Mouse (Mus musculus) cerebral cortex, adult 2 months (tissue): ENCODE results near the gene Cspg4.

Experiments used
- WGBS: fragments of 180-500 bp; shearing (Covaris S2); methylation state at CpG from one replicate; pipeline ENCODE4 v1.1.7; 2018; 5-methylcytosine and 5-hydroxymethylcytosine counted together

Cspg4 gene

GRCm38 (mm10) chr9:56865673-56866400 lies 1.0 kb downstream of the Cspg4 start:
- 75% methylated on average over 11 of the region's 11 CpGs for WGBS

- 75% methylated on average over 5 of the region's 5 CpGs for WGBS
Observed at GRCm38 (mm10) chr9:56866430-56866829, 1.6 kb downstream of the Cspg4 start.

GRCm38 (mm10) chr9:56868292-56868691 lies 3.5 kb downstream of the Cspg4 start:
- WGBS, result 35% methylated on average over 6 of the region's 6 CpGs

- 47% methylated on average over 13 of the region's 13 CpGs for WGBS
Observed at GRCm38 (mm10) chr9:56869552-56869951, 4.7 kb downstream of the Cspg4 start.

GRCm38 (mm10) chr9:56870778-56871177 lies 5.9 kb downstream of the Cspg4 start:
- 69% methylated on average over 10 of the region's 10 CpGs for WGBS

- WGBS, result 36% methylated on average over 5 of the region's 5 CpGs
Observed at GRCm38 (mm10) chr9:56871191-56871590, 6.4 kb downstream of the Cspg4 start.

- WGBS, result 81% methylated on average over 5 of the region's 5 CpGs
Observed at GRCm38 (mm10) chr9:56872105-56872903, 7.5 kb downstream of the Cspg4 start.

- 50% methylated on average over 1 of the region's 1 CpGs for WGBS
Observed at GRCm38 (mm10) chr9:56873097-56873496, 8.3 kb downstream of the Cspg4 start.

- WGBS, result 38% methylated on average over 9 of the region's 9 CpGs
Observed at GRCm38 (mm10) chr9:56876784-56877183, 12.0 kb downstream of the Cspg4 start.

GRCm38 (mm10) chr9:56877284-56877683 lies 12.5 kb downstream of the Cspg4 start:
- 68% methylated on average over 5 of the region's 5 CpGs for WGBS

- 58% methylated on average over 9 of the region's 9 CpGs for whole genome bisulfite sequencing
Observed at GRCm38 (mm10) chr9:56880790-56881189, 16.0 kb downstream of the Cspg4 start.

- 34% methylated on average over 3 of the region's 3 CpGs for WGBS
Observed at GRCm38 (mm10) chr9:56881539-56882082, 16.8 kb downstream of the Cspg4 start.

- 69% methylated on average over 4 of the region's 4 CpGs for WGBS
Observed at GRCm38 (mm10) chr9:56882283-56882682, 17.4 kb downstream of the Cspg4 start.

- 75% methylated on average over 12 of the region's 12 CpGs for WGBS
Observed at GRCm38 (mm10) chr9:56882818-56883217, 18.0 kb downstream of the Cspg4 start.

GRCm38 (mm10) chr9:56883470-56883869 lies 18.6 kb downstream of the Cspg4 start:
- 77% methylated on average over 7 of the region's 7 CpGs for WGBS

GRCm38 (mm10) chr9:56884328-56884727 lies 19.5 kb downstream of the Cspg4 start:
- 53% methylated on average over 4 of the region's 4 CpGs for WGBS

- 77% methylated on average over 13 of the region's 13 CpGs for WGBS
Observed at GRCm38 (mm10) chr9:56886113-56886512, 21.3 kb downstream of the Cspg4 start.

GRCm38 (mm10) chr9:56886601-56887000 lies 21.8 kb downstream of the Cspg4 start:
- WGBS, result 95% methylated on average over 15 of the region's 15 CpGs

GRCm38 (mm10) chr9:56887581-56887980 lies 22.7 kb downstream of the Cspg4 start:
- 92% methylated on average over 16 of the region's 16 CpGs for WGBS

GRCm38 (mm10) chr9:56889817-56890216 lies 25.0 kb downstream of the Cspg4 start:
- 10% methylated on average over 14 of the region's 14 CpGs for WGBS

- 61% methylated on average over 11 of the region's 11 CpGs for WGBS
Observed at GRCm38 (mm10) chr9:56890522-56891250, 25.9 kb downstream of the Cspg4 start.

GRCm38 (mm10) chr9:56891517-56892011 lies 26.7 kb downstream of the Cspg4 start:
- 21% methylated on average over 12 of the region's 12 CpGs for WGBS
